Mouse (Mus musculus): ENCODE measurements around the gene Tspan18.

- TF ChIP-seq CTCF (IDR thresholded peaks at IDR 0.05; ENCODE audit: low read depth, low read length) (no peak), POLR2A (IDR thresholded peaks at IDR 0.05; ENCODE audit: extremely low read depth, insufficient read depth, low read length) (no peak)
Observed at GRCm38 (mm10) chr2:93163317-93163716, 171.0 kb downstream of the Tspan18 start.

Measured in liver, adult 2 months (tissue).